Mouse (Mus musculus): ENCODE measurements around the gene Slc25a38.

The Slc25a38 gene

GRCm38 (mm10) chr9:120101165-120101564 is 9.0 kb upstream of the Slc25a38 start:
- no peak for DNase-seq

DNA sequence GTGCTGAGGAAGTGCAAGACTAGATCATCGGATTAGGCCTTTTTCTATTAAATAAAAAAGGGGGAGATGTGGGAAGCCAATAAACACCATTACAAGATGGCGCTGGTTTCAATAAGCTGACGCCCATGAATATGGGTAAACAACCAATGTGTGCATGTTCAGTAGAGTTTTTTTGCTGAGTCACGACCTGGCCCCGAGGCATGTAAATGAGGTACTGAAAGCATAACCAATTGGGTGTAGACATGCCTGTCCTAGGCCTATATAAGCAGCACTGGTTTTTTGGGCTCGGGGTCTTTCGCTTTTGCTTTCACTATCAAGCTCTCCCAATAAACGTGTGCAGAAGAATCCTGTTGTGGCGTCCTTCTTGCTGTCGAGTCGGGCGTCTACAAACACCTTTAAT is 1.2 kb upstream of the Slc25a38 start:
- DNase-seq, result peak; percentile 40

DNA sequence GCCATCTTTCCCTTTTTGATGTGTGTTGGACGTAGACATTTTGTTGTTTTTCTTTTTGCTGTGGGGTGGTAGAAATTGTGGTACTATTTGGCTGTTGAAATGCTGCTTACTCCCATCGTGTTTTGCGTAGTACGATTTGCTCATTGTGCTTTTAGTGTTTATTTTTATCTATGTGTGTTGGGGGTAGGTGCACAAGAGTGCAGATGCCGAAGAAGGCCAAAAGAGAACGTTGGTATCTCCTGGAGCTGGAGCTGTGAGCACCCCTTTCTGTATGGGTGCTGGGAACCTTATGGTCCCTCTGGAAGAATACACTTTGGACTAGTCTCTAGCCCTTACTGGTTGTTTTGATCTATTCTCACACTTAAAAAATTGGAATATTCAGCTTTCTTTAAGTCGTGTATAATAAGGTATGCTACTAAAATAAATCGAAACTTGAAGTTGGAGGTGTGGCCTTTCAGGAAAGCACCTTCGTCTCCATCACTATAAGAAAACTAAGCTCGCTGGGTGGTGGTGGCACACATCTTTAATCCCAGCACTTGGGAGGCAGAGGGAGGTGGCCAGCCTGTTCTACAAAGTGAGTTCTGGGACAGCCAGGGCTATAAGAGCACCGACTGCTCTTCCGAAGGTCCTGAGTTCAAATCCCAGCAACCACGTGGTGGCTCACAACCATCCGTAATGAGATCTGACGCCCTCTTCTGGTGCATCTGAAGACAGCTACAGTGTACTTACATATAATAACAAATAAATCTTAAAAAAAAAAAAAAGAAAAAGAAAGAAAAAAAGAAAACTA is 1.2 kb downstream of the Slc25a38 start:
- no peak for DNase-seq

GRCm38 (mm10) chr9:120112472-120112871 is 2.3 kb downstream of the Slc25a38 start:
- peak; percentile 81 for DNase-seq

DNA sequence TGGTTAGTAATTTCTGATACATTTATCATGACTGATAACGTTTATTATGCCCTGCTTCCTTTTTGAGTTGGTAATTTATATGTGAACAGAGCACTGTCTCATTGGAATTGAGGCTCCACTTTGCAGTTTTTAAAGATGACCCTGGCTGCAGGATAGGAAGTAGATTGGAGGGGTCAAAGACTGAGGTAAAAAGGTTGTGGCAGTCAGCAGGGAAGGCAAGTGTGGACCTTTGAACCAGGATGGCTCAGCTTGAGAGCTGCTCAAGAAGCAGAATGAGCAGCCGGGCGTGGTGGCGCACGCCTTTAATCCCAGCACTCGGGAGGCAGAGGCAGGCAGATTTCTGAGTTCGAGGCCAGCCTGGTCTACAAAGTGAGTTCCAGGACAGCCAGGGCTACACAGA is 3.3 kb downstream of the Slc25a38 start:
- no peak for DNase-seq

- no peak for DNase-seq
These were observed 4.0 kb downstream of the Slc25a38 start for GRCm38 (mm10) chr9:120114051-120114788.

- peak; percentile 83 for DNase-seq
These were observed 4.6 kb downstream of the Slc25a38 start for GRCm38 (mm10) chr9:120114789-120115151.

DNA sequence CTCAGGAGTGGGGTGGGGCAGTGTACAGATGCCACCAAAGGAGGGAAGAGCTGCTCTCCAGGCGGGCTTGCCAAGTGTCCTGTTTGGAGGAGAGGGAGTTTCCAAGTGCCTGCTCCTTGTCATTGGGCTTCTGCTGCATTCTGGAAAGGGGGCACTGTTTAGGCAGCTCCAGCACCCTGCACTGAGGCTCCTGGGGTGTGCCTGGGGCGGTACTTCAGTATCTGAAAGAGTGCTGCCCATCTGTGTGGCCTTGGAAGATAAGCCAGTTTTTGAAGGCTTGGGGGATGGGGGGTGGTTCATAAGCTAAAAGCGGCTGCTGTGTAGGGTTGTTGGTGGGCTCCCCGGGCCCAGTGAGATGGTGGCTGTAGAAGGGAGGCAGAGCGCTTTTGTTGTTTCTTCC is 5.4 kb downstream of the Slc25a38 start:
- peak; percentile 93 for DNase-seq

GRCm38 (mm10) chr9:120116184-120116624 is 6.0 kb downstream of the Slc25a38 start:
- DNase-seq, result peak; percentile 88

DNA sequence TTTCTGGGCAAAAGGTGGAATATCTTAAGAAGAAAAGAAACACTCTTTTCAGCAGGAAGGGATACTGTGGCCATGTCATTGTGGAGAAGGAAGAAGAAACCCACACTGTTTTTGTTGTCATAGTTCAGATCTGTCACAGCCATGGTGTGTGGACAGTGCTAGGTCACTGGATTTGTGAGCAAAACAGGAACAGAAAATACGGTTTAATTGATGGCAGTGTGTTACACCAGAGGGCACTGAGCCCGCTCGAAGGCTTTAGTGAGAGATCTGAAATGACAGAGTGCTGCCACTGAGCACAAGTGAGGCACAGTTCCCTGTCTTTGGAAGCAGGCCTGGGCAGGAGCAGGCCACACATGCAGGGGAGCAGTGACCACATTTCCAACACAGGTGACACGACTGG is 8.0 kb downstream of the Slc25a38 start:
- no peak for DNase-seq

DNA sequence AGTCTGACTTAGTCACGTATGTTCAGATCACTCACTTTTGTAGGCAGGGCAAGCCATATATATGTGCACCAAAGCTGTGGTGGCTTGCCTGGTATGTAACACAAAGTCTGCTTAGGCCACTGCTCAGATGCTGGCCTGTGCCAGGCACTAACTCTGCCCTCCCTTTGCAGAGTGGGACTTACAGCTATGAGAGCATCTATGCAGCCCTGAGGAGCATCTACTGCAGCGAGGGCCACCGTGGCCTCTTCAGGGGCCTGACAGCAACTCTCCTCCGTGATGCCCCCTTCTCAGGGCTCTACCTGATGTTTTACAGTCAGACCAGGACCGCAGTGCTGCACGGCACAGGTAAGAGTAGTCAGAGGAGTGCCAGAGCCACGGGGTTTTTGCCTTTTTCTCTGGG is 10.3 kb downstream of the Slc25a38 start:
- no peak for DNase-seq

DNA sequence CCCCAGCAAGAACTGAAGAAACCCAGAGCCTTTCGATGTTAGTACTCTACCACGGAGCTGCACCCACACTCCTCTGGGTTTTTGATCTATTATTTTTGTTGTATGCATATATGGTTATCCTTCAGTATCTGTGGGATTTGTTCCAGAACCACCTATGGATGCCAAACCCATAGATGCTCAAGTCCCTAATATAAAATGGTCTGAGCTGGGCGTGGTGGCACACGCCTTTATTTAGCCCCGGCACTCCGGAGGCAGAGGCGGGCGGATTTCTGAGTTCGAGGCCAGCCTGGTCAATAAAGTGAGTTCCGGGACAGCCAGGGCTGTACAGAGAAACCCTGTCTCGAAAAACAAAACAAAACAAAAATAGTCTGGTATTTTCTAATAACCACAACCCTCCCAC is 16.7 kb downstream of the Slc25a38 start:
- peak; percentile 46 for DNase-seq

GRCm38 (mm10) chr9:120127538-120128251 is 17.5 kb downstream of the Slc25a38 start, which contains the start of gene Rpsa:
Gene Rpsa, plus strand, starts transcription at chr9:120127689.
- DNase-seq, result peak; percentile 96

DNA sequence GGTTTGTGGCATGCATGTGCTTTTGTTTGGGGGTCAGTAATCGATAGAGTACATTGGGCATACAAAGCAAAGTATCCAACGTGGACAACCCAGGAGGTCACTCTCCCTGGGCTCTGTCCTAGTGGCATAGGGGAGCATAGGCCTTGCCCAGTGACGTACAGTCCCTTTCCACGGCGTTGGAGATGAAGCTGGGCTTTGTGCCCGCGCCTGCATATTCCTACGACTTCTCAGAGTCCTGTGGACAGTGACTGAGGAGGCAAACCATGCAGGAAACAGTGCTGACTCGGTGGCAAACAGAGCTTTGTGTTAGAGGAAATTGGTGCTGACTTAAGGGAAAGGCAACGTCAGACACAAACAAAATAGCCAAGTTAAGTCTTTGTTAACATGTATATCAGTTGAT is 19.1 kb downstream of the Slc25a38 start:
- DNase-seq, result no peak

GRCm38 (mm10) chr9:120131784-120132288 is 21.7 kb downstream of the Slc25a38 start:
- DNase-seq, result no peak

- DNase-seq, result peak; percentile 38
These were observed 23.0 kb downstream of the Slc25a38 start for GRCm38 (mm10) chr9:120132980-120133754.

- no peak for DNase-seq
These were observed 23.7 kb downstream of the Slc25a38 start for GRCm38 (mm10) chr9:120133755-120134475.

- no peak for DNase-seq
These were observed 24.5 kb downstream of the Slc25a38 start for GRCm38 (mm10) chr9:120134529-120135160.

GRCm38 (mm10) chr9:120135454-120135853 is 25.3 kb downstream of the Slc25a38 start:
- DNase-seq, result no peak

DNA sequence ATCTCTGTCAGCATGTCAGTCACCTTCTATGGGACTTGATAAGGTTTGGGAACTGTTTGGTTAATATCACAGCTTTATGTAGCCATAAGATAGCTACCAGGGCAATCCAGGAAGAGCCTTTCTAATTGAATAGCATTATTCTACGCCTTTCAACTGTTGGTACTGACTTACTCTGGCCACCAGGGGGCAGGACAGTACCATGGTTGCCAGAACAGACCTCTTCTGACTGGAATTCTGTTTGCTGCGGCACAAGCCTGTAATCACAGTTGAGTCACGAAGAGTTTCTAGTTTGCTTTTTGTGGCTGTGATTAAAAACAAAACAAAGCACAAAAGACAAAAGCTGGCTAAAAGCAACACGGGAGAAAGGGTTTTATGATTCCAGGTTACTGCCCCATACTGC is 30.5 kb downstream of the Slc25a38 start:
- DNase-seq, result peak; percentile 82

DNA sequence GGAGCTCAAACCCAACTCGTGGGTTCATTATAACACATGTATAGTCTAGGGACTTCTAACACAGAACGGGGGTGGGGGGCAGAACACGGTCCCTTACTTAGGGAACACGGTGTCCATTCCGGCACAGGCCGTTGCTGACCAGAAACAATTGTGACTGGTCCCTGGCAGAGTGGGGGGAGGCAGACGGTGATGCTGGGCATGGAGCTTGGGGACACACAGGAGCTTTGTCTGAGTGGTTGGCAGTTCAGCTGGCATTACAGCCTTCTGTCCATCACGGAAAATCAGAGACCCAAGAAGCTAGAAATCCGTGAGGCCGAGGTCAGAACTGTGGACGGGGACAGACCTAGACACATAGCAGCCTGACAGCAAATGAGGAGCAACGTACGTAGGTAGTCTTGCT is 34.3 kb downstream of the Slc25a38 start:
- no peak for DNase-seq
